Mouse (Mus musculus): ENCODE results near the gene Ptgdr2.
A peak's percentile ranks its signal among the peaks of the same experiment; 100 is the strongest.

The Ptgdr2 gene

DNA sequence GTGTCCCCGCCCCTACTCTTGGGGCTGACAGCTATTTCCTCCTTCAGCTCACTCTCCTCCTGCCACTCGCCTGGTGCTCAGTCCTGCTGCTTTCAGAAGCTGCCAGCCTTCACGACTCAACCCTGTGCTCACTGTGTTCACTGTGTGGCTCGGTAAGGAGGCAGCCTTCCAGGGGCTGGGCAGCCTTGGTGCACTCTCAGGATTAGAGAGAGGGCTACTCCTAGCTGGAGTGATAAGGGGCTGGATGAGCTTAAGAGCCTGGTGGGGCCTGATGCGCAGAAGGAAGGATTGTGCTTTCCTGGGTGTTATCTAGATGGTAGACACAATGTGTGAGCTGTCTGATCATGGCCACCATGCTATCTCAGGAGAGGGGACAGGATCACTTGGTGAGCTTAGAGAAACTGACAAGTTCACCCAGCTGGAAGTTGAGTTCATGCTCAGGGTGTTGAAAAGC lies at the start of gene Ptgdr2:
Gene Ptgdr2, plus strand, starts transcription at position 51 of the 454 bp plus-strand sequence.
- no peak for DNase-seq

DNA sequence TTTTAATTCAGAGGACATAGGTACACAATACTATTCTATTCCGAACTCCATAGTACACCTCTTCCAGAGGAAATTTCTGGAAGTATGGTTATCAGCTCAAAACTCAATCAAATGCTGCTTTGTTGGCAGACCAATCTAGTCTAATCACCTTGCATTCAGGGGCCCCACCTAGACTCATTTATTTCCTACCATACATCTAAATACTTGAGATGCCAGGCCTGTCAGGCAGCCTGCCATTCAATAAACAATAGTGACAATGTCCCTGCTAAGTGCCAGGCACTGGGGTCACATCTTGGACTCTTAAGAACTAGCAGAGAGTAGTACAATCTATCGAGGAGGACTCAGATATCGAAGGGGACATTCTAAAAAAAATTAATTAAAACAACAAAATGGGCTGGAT lies 44.8 kb upstream of the Ptgdr2 start:
- DNase-seq: no peak

GRCm38 (mm10) chr19:10895016-10895528 lies 41.9 kb upstream of the Ptgdr2 start, which contains the start of gene Prpf19:
Prpf19 (plus strand) TSS chr19:10895231.
- peak; percentile 98 to 99 for DNase-seq

- peak in 1 of 2 experiments; percentile 21 for DNase-seq
These were observed 41.3 kb upstream of the Ptgdr2 start for GRCm38 (mm10) chr19:10895708-10896107.

DNA sequence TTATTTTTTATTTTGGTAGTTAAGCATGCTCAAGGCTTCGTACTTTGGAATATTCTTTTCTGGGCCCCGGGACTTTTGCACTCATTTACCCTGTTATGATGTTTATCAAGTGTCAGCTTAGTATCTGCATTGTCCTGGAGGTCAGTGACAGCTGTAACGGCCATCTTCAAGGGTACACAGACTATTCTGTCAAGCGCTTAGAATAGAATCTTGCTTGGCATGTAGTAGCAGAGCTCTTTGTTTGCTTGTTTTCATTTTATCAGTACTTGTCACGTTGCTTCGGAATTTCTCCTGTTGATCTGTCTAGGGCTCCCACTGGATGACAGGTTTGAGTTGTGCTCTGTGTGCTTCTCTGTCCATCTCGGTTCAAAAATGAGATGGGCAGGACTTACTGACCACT lies 40.1 kb upstream of the Ptgdr2 start:
- DNase-seq: no peak

DNA sequence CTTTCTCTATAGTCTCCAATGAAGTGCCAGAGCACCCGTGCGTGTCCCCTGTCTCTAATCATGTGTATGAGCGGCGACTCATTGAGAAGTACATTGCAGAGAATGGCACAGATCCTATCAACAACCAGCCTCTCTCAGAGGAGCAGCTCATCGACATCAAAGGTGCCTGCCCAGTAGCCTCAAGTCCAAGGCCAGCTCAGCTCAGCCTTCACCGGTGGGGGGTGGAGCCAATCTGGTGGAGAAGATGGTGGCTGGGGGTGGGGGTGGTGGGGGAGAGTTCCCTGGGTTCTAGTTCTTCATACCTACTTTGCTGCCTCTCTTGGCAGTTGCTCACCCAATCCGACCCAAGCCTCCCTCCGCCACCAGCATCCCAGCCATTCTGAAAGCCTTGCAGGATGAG lies 39.5 kb upstream of the Ptgdr2 start:
- no peak for DNase-seq

GRCm38 (mm10) chr19:10900315-10900714 lies 36.6 kb upstream of the Ptgdr2 start:
- no peak for DNase-seq

GRCm38 (mm10) chr19:10901046-10901445 lies 35.9 kb upstream of the Ptgdr2 start:
- no peak for DNase-seq

DNA sequence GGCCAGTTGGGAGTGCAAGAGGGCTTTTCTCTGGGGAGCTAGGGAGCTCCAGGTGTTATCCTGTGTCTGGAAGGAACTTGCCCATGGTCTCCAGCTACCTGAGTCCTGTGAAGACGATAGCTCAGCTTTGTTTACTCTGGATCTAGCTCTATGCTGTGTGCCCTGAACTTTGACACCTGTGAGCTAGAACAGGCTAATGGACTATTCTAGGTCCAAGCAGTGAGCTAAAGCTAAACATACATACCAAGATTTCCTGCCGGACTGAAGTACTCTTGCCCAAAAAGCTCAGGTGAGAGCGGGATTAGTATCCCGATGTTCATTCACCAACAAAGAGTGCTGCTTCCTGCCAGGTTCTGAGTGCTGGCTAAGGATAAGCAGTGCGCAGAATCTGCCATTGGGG lies 32.4 kb upstream of the Ptgdr2 start:
- DNase-seq: no peak

DNA sequence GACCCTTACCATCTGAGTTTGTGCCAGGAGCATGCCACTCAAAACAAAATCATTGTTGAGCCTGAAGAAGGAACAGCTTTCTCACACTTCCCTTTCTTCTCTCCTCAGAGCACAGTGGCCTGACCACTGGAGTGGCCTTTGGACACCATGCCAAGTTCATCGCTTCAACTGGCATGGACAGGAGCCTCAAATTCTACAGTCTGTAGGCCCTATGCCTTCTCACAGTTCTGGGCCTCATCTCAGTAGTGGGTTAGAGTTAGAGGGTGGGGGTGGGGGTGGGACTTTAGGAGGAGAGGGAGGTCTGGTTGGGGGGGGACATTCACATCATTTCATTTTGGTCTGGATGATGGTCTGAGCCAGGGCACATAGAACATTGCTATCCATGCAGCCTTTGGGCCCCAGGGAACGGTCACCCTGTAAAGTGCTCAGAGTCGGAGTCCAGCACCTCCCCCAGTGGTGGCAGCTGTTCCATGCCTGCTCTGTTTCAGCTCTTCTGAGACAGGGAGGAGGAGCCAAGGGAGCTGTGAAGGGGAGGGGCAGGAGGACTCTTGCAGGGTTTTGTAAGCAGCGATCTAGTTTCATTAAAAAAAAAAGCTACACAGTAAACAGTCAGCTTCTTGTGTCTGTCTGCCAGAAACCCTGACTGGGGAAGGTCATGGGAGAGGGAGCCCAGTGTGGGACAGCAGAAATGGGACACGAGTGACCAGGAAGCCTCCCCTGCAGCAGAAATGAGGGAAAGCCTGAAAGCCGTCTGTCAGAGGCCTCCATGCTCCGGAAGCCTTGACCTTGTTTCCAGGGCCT lies 31.8 kb upstream of the Ptgdr2 start:
- peak; percentile 77 to 82 for DNase-seq

GRCm38 (mm10) chr19:10905728-10906000 lies 31.3 kb upstream of the Ptgdr2 start:
- no peak for DNase-seq

DNA sequence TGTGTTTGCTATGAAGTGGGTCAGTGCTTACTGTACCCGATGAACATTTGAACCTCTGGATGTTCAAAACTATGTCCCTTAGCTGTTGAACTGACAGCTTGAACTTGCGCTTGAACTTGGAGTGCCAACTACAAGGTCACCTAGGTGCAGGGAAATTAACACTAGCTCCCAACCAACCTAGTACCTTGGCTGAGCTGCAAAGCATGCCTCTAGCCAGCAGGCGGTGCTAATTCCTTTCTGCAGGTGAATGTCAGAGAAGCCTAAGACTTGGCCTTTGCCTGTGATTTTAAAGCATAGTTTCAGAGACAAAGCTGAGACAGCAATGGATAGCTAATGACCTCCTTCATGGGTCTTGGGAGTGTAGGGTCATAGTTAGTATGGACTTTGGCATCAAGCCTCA lies 29.1 kb upstream of the Ptgdr2 start:
- DNase-seq: peak; percentile 64 to 76

DNA sequence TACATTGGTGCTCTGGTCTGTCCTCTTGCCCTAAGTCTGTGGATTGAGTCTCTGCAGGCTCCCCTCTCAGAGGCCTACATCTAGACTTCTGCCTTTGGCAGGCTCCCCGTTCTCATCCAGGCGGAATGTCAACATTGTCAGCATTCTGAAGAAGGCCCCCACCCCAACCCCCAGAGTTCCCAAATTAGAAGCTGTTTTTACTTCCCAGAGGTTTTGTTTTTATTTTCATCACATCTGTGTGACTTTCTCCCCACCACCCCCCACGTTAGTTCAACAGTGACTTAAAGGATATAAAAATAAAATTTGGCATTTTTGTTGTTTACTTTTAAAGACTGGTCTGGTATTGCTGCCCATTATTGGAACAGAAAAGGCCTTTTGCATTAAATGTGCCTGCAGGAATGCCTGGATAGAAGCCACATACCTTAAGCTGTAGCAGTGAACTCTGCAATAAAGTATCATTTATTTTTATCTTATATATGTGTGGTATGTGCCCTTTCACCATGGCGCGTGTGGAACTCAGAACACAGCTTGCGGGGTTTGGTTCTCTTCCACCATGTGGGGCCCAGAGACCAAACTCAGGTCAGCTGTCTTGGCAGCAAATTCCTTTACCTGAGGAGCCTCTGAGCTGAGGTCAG lies 27.8 kb upstream of the Ptgdr2 start:
- peak in 1 of 2 experiments; percentile 18 for DNase-seq

GRCm38 (mm10) chr19:10914291-10914690 lies 22.7 kb upstream of the Ptgdr2 start:
- DNase-seq: no peak

GRCm38 (mm10) chr19:10914870-10915269 lies 22.1 kb upstream of the Ptgdr2 start:
- DNase-seq: no peak

DNA sequence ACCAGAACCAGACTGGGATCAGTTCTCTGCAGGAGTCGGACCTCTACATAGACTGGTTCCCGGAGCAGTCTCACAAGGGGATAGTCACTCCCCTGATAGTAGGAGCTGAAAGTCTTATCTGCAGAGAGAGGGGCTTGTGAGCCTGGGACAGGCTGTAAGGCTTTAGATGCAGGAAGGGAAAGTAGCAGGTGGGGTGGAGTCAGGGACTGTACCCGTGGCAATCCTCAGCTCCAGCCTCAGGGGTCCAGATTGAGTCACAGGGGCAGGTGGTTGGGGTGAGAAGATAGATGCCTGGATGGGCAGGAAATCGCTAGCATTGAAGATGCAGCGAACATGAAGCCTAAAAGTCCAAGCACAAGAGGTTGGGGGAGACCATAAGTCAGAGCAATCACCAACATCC lies 20.5 kb upstream of the Ptgdr2 start:
- no peak for DNase-seq

GRCm38 (mm10) chr19:10918321-10918991 lies 18.5 kb upstream of the Ptgdr2 start:
- DNase-seq: no peak

GRCm38 (mm10) chr19:10920532-10920931 lies 16.4 kb upstream of the Ptgdr2 start, which contains the start of gene Zp1:
Zp1 (minus strand) TSS chr19:10920632.
- DNase-seq: no peak

DNA sequence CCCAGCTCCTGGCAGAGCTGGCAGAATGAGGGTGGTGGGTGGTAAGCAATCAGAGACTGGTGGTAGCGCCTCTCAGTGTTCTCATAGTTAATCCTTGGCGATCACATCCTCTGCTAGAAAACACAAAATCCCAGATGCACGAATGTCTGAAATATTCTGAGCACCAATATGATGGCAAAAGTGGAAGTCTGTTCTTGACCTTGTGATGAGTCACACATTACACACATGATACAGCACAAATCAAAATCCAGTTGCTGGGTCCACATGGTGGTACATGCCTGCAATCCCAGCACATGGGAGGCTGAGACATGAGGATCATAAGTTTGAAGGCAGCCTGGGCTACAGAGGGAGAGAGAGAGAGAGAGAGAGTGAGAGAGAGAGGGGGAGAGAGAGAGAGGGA lies 15.9 kb upstream of the Ptgdr2 start:
- DNase-seq: no peak

DNA sequence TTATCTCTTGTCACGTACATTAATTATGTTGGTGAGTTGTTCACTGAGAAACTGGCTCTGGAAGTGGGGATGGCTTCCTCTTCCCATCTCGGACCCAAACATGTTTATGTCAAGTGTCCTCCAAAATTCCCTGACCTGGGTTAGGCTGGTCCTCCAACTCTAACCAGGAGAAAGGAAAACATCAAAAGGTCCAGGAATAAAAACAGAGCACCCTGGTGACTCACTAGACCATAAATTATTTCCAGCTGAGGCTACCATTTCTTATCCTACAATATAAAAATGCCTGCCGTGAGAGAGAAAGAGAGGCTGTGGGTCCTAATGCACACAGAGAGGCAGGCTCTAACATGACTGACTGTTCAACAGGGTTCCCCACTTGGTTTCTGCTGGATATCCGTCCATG lies 12.7 kb upstream of the Ptgdr2 start:
- no peak for DNase-seq

DNA sequence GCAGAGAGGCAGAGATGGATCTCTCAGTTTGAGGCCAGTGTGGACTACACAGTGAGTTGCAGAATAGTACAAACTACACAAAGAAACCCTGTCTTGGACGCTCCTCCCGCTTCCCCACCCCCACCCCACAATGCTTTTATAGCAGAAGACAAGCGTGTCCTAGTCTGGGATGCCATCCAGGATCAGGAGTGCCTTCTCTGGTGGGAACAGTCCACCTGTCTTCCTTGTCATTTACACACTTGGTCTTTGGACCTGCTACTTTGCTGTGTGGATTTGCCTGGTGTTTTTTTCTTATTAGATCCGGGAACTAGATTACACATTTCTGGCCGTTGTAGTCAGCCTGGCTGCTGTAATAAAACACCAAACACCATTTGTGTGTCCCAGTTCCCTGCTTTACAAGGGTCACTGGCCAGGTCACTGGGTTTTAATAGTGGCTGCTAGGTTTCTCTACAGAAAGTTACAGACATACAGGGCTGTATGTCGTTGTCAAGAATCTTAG lies 10.8 kb upstream of the Ptgdr2 start:
- DNase-seq: peak; percentile 48 to 54

DNA sequence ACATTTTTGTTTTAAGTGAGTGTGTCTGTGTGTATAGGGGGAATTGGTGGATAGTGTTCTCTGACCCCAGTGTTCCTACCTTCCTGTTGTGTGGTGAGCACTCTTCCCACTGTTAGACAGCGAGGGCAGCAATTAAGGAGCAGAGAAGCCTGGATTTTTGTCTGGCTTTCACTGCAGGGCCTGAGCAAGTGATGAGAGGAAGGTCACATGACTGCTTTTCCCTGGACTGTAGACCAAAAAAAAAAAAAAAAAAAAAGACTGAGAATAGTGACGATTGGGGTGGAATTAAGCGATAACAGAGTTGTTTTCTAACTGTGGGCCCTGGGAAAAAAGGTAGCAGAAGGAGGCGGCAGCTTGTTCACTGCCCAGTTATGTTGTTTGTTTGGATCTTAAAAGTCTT lies 10.3 kb upstream of the Ptgdr2 start:
- DNase-seq: no peak

DNA sequence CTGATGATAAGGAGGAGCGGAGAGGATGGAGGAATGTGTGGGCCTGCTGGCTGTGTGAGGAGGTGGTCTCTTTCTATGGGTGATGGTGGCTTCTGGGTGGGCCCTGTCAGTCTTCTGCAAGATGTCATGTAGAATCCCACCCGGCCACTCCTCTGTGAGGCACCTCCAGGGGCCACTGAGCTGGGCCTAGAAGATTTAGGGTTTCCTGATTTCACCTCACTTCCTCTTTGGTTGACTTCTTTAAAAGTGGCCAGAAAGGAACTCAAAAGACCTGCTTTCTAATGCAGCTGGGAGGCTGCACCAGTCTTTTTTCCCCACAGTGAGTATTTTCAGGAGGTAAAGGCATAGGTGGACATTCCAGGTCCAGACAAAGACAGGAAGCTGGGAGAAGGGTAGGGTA lies 6.3 kb upstream of the Ptgdr2 start:
- DNase-seq: no peak

Data from kidney, postnatal 36 days (tissue).